ENCODE assay signal across 7 mouse cellular contexts in genomic region chr14:47373728-47374678, GRCm38 (mm10). TPM values are rescaled to one million over a fixed set of nuclear protein-coding genes. Genes with fewer than 3 reads are reported as not detected.
DNase-seq lines count a peak whose midpoint lies in the region; ATAC-seq and TF ChIP-seq lines count a peak whose summit lies in the region.

No protein-coding gene starts in this region.

- H3K27ac ChIP-seq in ES-E14 (ENCODE audit: insufficient read depth, low read depth, low read length, poor library complexity, severe bottlenecking): no peak overlapping the region
- no peak overlapping the region for H3K27ac ChIP-seq in hindbrain, embryonic 14.5 days
- H3K27ac ChIP-seq in liver, adult 2 months (replicated peaks; ENCODE audit: insufficient read depth, low read depth, low read length): peak overlapping the region; percentile 24; the same call in 1 of the 2 replicates
- no peak overlapping the region for H3K27ac ChIP-seq in midbrain, postnatal 0 days (ENCODE audit: low read depth, low read length)

- in situ Hi-C loops in ES-E14 (cut with MboI; ENCODE audit: low sequenced_read_pairs in 2 of 2, unreplicated experiment in 2 of 2): no loop called here

- peak overlapping the region; percentile 26; the same call in 1 of the 2 replicates for H3K9ac ChIP-seq in ES-E14 (ENCODE audit: insufficient read depth, low read depth, low read length, poor library complexity, severe bottlenecking)
- H3K9ac ChIP-seq in hindbrain, embryonic 14.5 days: 0 out of 2 replicates have a peak overlapping the region, but pooled peaks have one; percentile 2
- peak overlapping the region; percentile 45; the same call in 1 of the 2 replicates for H3K9ac ChIP-seq in liver, adult 2 months (ENCODE audit: low read depth, low read length)
- peak overlapping the region; percentile 44; the same call in 1 of the 2 replicates for H3K9ac ChIP-seq in midbrain, postnatal 0 days (replicated peaks; ENCODE audit: low read length, poor library complexity, severe bottlenecking)

- DNase-seq in ES-E14 (ENCODE audit: low read depth, low spot score): no peak
- peak; percentile 59 for DNase-seq in adrenal gland, postnatal 10 days
- DNase-seq in gastrocnemius, adult 18-20 months (ENCODE audit: low spot score): peak; percentile 61
- DNase-seq in hindbrain, embryonic 14.5 days (ENCODE audit: low spot score): no peak
- peak; percentile 41 for DNase-seq in liver, adult 2 months (ENCODE audit: extremely low read depth, low read depth, low spot score)
- no peak for DNase-seq in midbrain, postnatal 0 days (ENCODE audit: low spot score)
- peak; percentile 75 to 77 for DNase-seq in urinary bladder, postnatal 36 days (ENCODE audit: low spot score in 2 of 2)

- H3K79me2 ChIP-seq in liver, adult 2 months (ENCODE audit: control insufficient read depth, insufficient read depth, low read length): no peaks in the 10 kb centered on the region

- H3K27me3 ChIP-seq in hindbrain, embryonic 14.5 days (ENCODE audit: control insufficient read depth, insufficient read depth, low read length): peaks cover 23% of the 10 kb centered on the region
- peaks cover 9% of the 10 kb centered on the region; the same call in 1 of the 2 replicates for H3K27me3 ChIP-seq in liver, adult 2 months (ENCODE audit: control insufficient read depth, insufficient read depth, low read length)
- H3K27me3 ChIP-seq in midbrain, postnatal 0 days (ENCODE audit: insufficient read depth, low read length): 0 out of 2 replicates have a peak, but pooled peaks cover 7% of the 10 kb centered on the region

- no peaks in the 10 kb centered on the region for H3K9me3 ChIP-seq in ES-E14 (ENCODE audit: control insufficient read depth, insufficient read depth, low read depth, low read length)
- H3K9me3 ChIP-seq in hindbrain, embryonic 14.5 days (ENCODE audit: control insufficient read depth, low read length): no peaks in the 10 kb centered on the region
- no peaks in the 10 kb centered on the region for H3K9me3 ChIP-seq in midbrain, postnatal 0 days (ENCODE audit: low read length)

- H3K4me1 ChIP-seq in ES-E14 (ENCODE audit: control insufficient read depth in 2 of 2, insufficient read depth in 2 of 2, low read length in 2 of 2, poor library complexity in 1 of 2): peaks cover 5 to 15% of the 10 kb centered on the region in 2 experiments
- H3K4me1 ChIP-seq in hindbrain, embryonic 14.5 days (replicated peaks; ENCODE audit: control insufficient read depth, insufficient read depth, low read length): peaks cover 8% of the 10 kb centered on the region
- no peaks in the 10 kb centered on the region for H3K4me1 ChIP-seq in liver, adult 2 months (ENCODE audit: control insufficient read depth, insufficient read depth, low read length)
- H3K4me1 ChIP-seq in midbrain, postnatal 0 days (ENCODE audit: insufficient read depth, low read length): peaks cover 7% of the 10 kb centered on the region; the same call in 1 of the 2 replicates

- peak overlapping the region; percentile 48 for H3K4me2 ChIP-seq in hindbrain, embryonic 14.5 days (replicated peaks)
- H3K4me2 ChIP-seq in midbrain, postnatal 0 days (ENCODE audit: low read depth, low read length, poor library complexity, severe bottlenecking): peak overlapping the region; percentile 78

- no peak for TF ChIP-seq CTCF in liver, adult 2 months (IDR thresholded peaks at IDR 0.05; ENCODE audit: low read depth, low read length)
- TF ChIP-seq CTCF in midbrain, postnatal 0 days (IDR thresholded peaks at IDR 0.05): no peak

- H3K36me3 ChIP-seq in ES-E14 (ENCODE audit: control insufficient read depth, insufficient read depth, low read length, poor library complexity, severe bottlenecking): no peaks in the 10 kb centered on the region
- H3K36me3 ChIP-seq in hindbrain, embryonic 14.5 days (replicated peaks; ENCODE audit: control insufficient read depth, insufficient read depth): no peaks in the 10 kb centered on the region
- H3K36me3 ChIP-seq in liver, adult 2 months (ENCODE audit: control insufficient read depth, insufficient read depth, low read length): no peaks in the 10 kb centered on the region
- no peaks in the 10 kb centered on the region for H3K36me3 ChIP-seq in midbrain, postnatal 0 days (ENCODE audit: insufficient read depth, low read length)

- ATAC-seq in hindbrain, embryonic 14.5 days (ENCODE audit: low FRiP score): peak; percentile 46; the same call in 1 of the 2 replicates
- peak; percentile 48; the same call in 1 of the 2 replicates for ATAC-seq in midbrain, postnatal 0 days (ENCODE audit: low FRiP score)

- TF ChIP-seq POLR2A in liver, adult 2 months (IDR thresholded peaks at IDR 0.05; ENCODE audit: extremely low read depth, insufficient read depth, low read length): no peak

- peak overlapping the region; percentile 44 to 50 for H3K4me3 ChIP-seq in ES-E14 (ENCODE audit: insufficient read depth in 1 of 2, low read depth in 1 of 2, low read length in 2 of 2, poor library complexity in 1 of 2, severe bottlenecking in 1 of 2)
- H3K4me3 ChIP-seq in hindbrain, embryonic 14.5 days (replicated peaks; ENCODE audit: low read length): peak overlapping the region; percentile 23
- H3K4me3 ChIP-seq in liver, adult 2 months (ENCODE audit: insufficient read depth, low read depth, low read length): peak overlapping the region; percentile 37
- H3K4me3 ChIP-seq in midbrain, postnatal 0 days (ENCODE audit: low read depth, low read length): peak overlapping the region; percentile 36

- 16% methylated on average over 49 of the region's 49 CpGs for WGBS in hindbrain, embryonic 14.5 days
- WGBS in liver, adult 2 months: 17% methylated on average over 49 of the region's 49 CpGs
- 16% methylated on average over 49 of the region's 49 CpGs for WGBS in midbrain, postnatal 0 days

TF ChIP-seq in ES-E14, 5 proteins besides CTCF, POLR2A, EP300 and RAD21:
- TF ChIP-seq ZNF384 (IDR thresholded peaks at IDR 0.05; ENCODE audit: low read depth, low read length) (no peak), MAFK (IDR thresholded peaks at IDR 0.05; ENCODE audit: insufficient read depth, low read depth, low read length) (no peak), CHD2 (IDR thresholded peaks at IDR 0.05; ENCODE audit: low read depth, low read length) (no peak), HCFC1 (IDR thresholded peaks at IDR 0.05; ENCODE audit: borderline replicate concordance, insufficient read depth, low read length) (no peak), ZC3H11A (IDR thresholded peaks at IDR 0.05; ENCODE audit: borderline replicate concordance, low read depth, low read length) (no peak)

RNA-seq across cellular contexts. Expression of gene Lgals3, which starts 6.5 kb away (rescaled TPM):
- 36.9 TPM in 2 replicates for total RNA-seq in ES-E14 (2012; rRNA removed)
- 1 to 10 TPM; 6.9 to 7.0 TPM for total RNA-seq in adrenal gland, postnatal 10 days (2021)
- total RNA-seq in gastrocnemius, adult 18-20 months (2021): 1 to 10 TPM; 4.8 to 4.9 TPM
- polyA plus RNA-seq in hindbrain, embryonic 14.5 days (2014; fragmentation: Nextera tagmentation; extraction: Ambion mirVana): 2.4 and 3.3 TPM in 2 replicates
- 6.8 and 7.2 TPM in 2 replicates for total RNA-seq in liver, adult 2 months (2014; rRNA removed)
- 5.2 and 7.9 TPM in 2 replicates for polyA plus RNA-seq in liver, adult 2 months (2012; rRNA removed)
- 3.7 and 14.6 TPM in 2 replicates for total RNA-seq in midbrain, postnatal 0 days (2014; rRNA removed)
- 5.2 and 6.3 TPM in 2 replicates for polyA plus RNA-seq in midbrain, postnatal 0 days (2015; fragmentation: Nextera tagmentation; extraction: Ambion mirVana)

RNA-seq across cellular contexts. Expression of gene Dlgap5, which starts 44.2 kb away (rescaled TPM):
- 46.8 and 68.2 TPM in 2 replicates for total RNA-seq in ES-E14 (2012; rRNA removed)
- 10 to 100 TPM in 1 of 2 experiments, 1 to 10 TPM in 1; 9.4 to 12.9 TPM for total RNA-seq in adrenal gland, postnatal 10 days (2021)
- not detected for total RNA-seq in gastrocnemius, adult 18-20 months (2021)
- polyA plus RNA-seq in hindbrain, embryonic 14.5 days (2014; fragmentation: Nextera tagmentation; extraction: Ambion mirVana): 6.3 and 7.6 TPM in 2 replicates
- total RNA-seq in liver, adult 2 months (2014; rRNA removed): 0.74 and 1.2 TPM in 2 replicates
- 0.04 TPM in 1 of 2 replicates, not detected in the other for polyA plus RNA-seq in liver, adult 2 months (2012; rRNA removed)
- total RNA-seq in midbrain, postnatal 0 days (2014; rRNA removed): 1.2 and 1.7 TPM in 2 replicates
- 1.9 and 2.2 TPM in 2 replicates for polyA plus RNA-seq in midbrain, postnatal 0 days (2015; fragmentation: Nextera tagmentation; extraction: Ambion mirVana)

Comparison
In these comparisons a context has a peak if more than half of its experiments do, and no peak if none do; other contexts are left out.
1. DNase-seq: peak in adrenal gland, postnatal 10 days (single experiment), gastrocnemius, adult 18-20 months (single experiment), liver, adult 2 months (single experiment) and urinary bladder, postnatal 36 days (2 of 2); none in ES-E14 (single experiment), hindbrain, embryonic 14.5 days (single experiment) and midbrain, postnatal 0 days (single experiment).
2. Peak in every context shown above with its lines, with median percentiles within 50 percentile points of each other: H3K4me3 ChIP-seq and H3K9ac ChIP-seq.